Mouse (Mus musculus): ENCODE data around the gene Nprl3.
"Not testable (repeated sequence)": the region's sequence is repeated elsewhere in the genome, so short reads cannot be mapped to it uniquely, and the experiment has no call there.

The Nprl3 gene

DNA sequence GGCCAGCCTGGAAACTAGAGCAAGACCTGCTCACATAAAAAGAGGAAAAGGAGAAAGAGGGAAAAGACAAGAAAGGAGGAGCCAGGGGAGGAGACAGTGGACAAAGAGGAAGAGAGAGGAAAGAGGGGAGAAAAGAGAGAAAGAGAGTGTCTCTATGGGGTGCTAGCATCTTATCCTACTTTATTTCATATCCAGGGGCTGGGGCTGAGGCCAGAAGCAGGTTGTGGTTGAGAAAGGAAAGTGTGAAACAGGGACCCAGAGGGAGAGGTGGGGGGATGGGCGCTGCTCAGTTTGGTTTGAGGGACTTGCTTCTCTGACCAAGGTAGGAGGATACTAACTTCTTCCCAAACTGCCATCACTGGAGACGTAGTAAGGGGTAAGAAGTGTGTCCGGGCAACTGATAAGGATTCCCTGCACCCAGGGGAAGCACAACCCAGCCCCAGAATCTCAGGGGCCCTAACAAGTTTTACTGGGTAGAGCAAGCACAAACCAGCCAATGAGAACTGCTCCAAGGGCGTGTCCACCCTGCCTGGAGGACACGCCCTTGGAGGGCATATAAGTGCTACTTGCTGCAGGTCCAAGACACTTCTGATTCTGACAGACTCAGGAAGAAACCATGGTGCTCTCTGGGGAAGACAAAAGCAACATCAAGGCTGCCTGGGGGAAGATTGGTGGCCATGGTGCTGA is 15.7 kb upstream of the Nprl3 start, which contains the start of gene Hba-a1:
Gene Hba-a1, plus strand, starts transcription at position 421 of the 687 bp plus-strand sequence.
- DNase-seq, result not testable (repeated sequence)

DNA sequence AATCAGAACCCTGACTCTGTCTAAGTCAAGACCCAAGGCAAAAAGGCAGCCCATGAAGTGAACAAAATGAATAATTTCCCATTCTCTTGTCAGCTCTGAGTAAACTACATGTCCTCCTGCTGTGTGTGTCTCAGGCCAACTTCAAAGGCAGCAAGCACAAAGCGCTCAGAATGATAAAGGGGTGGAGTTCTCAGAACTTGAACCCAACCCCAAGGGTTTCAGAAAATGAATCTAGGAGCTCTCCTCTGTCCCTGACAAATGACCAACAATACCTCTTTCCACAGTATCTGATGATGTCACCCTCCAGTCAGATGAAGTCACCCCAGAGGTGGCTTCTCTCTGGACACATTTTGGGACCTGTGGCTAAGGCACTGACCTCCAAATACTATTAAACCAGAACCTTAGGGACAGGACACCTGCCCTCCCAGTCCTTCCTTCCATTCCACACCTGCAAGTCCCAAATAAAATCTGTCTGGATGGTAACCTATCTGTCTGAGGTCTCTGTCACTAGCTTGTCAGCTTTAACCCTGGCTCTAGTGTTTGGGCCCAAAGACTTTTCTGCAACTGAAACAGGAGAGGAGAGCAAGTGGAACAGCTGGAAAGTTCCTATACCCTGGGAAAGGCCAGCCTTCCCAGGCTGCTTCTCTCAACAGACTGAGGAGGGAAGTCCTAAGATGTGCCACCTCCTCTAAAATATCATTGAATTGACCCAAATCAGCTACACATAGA is 14.1 kb upstream of the Nprl3 start:
- DNase-seq, result no peak

DNA sequence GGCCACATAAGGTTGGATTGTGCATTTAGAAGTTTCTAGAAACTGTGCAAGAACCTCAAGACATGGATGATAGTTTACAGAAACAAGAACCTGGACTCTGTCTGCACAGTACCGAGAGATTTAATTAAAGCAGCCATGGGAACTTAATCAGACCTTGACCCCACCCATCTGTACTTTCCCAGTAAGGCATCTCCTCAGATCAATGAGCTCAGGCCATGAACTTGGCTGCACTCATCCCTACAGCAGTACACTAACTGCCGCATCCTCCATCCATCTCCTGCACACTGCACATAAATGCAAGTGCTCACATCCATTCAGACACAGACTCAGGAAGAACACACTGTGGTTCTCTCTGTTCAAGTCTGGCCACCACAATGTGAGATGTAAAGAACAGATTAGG is 13.1 kb upstream of the Nprl3 start:
- DNase-seq, result no peak

DNA sequence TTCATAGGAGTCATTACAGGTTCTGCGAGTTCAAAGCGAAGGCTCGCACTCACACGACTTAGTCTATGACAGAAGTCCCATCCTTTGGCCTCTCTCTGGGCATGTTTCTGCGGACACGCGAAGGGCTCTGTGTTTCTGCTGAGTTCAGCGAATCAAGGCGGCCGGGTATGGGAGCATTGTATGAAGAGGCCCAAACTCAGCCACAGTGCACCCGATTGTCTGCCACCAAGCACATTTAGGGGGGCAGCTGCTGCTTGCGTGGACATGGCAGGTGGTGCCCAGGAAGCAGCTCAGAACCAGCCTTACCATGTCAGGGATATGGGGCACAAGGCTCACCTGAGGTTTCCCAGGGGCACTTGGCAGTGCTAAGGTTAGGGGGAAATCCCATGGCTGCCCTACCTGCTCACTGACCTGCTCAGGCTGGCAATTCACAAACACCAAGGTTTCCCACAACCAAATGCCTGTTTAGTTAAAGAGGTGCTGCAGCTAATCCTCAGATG is 11.0 kb upstream of the Nprl3 start:
- DNase-seq, result no peak

DNA sequence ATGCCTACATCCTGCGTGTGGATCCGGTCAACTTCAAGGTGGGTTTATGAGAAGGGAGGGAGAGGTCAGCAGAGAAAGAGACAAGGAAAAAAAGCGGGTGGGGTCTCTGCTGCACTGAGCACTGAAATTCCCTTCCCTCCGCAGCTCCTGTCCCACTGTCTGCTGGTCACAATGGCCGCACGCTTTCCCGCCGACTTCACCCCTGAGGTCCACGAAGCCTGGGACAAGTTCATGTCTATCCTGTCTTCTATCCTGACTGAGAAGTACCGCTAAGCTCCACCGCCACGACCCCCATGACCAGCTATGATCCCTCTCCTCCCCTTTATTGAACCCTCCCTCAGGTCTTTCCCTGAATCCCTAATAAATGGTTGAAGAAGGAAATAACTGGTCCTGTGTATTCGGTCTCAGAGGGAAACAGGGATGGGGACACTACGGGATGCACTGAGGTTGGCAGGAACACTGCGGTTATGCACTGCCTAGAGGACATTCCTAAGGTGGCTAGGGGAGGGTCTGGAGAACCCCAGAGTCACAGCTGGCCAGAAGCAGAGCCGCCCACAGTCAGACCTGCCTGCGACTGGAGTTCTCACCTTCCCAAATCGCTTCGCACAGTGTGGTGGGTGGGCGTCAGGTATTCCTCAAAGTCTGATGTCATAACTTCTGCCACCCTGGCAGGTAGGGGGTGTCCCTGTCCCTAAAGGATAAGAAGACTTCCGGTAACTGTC is 10.4 kb upstream of the Nprl3 start:
- DNase-seq, result no peak

DNA sequence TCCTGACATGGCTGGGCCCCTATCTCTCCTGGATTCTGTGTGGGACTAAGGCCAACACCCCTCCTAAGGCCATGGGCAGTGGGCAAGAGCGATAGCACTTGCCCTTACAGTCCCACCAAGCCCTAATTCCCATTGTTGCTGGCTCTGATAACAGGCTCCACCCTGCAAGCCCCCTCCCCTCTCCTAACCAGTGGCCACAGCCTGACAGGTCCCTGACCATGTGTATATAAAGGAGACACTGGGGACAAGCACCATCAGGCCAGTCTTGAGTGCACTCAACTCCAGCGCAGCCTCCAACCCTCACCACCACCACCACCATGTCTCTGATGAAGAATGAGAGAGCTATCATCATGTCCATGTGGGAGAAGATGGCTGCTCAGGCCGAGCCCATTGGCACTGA is 8.8 kb upstream of the Nprl3 start, which contains the start of gene Hba-x:
Gene Hba-x, plus strand, starts transcription at position 54 of the 400 bp plus-strand sequence.
- DNase-seq, result no peak

DNA sequence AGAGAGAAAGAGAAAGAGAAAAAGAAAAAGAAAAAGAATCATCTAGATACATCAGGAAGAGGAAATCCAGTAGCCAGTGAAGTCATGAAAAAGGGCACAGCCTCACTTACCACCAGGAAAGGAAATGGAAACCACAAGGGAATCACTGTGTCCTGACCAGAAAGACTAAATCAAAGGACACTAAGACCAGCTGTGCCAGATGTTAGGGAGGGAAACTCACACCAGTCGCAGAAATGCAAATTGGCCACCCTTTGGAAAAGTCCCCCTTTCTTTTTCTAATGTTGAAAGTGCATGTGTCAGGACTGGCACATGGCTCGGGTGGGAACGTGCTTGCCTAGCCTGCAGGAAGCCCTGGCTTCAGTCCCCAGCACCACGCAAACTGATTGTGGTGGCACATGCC is 3.7 kb upstream of the Nprl3 start:
- no peak for DNase-seq

DNA sequence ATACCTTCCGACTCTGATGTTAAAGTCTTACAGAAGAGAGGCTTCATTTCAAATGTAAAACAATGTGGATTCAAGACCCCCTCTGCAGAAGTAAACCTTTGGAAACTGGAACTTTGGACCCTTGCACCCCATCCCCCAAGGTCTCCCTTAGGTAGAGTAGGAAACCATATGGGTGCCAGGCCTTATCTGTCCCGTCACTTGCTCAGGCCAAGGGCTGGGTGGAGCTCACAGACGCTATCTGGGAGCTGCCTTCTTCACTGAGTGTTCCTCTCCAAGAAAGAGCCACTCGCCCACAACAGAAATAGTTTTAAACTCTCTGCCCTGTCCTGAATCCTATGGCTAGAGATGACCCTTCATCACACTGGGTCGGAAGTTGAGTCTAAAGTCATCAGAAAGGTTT is 1.4 kb upstream of the Nprl3 start:
- DNase-seq, result no peak

DNA sequence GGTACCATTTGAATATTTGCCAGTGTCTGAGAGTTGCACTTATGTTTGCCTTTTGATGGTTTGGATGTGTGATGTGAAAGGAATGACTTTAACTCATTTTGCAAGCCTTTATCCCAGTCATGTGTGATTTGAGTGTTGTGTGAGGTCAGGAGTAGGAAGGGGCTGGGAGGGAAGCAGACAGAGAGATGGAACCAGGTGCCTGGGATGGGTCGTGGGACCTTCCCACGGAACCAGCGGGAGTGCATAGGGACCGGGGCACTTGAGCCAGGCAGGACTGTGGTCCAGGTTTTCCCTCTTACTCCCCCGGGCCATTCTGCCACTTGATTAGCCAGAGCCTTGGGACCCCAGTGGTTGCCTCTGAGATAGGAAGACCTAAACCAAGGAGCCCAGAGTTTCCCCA is 457 bp upstream of the Nprl3 start:
- DNase-seq, result peak; percentile 14

DNA sequence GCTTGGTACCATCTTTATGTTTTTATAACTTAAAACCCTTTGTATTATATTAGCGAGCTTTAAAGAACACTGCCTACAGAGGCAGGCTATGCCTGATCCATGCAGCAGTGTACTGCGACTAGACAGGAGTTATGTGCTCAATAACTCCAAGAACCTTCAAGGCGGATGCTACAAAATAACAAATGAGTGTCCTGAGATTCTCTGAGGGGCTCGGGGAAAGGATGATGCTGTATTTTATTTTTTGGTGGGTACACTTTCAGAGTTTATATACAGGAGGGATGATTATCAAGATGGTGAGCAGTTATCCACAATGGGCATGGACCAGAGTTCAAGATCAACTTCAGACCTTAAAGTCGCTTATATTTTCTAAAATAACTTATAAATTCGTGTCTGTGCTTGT is 731 bp downstream of the Nprl3 start:
- no peak for DNase-seq

DNA sequence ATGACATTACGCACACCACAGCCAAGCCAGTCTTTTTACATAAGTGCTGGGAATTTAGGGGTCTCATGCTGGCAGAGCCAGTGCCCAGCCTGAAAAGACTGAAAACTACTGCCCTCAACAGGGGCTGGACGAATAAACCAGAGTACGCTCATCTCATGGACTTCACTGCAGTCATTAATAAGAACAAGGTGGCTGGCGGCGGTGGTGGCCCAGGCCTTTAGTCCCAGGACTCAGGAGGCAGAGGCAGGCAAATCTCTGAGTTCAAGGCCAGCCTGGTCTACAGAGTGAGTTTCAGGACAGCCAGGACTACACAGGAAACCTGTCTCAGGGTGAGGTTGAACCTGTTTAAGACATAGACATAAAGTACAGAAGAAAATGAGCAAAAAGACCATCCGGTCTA is 1.3 kb downstream of the Nprl3 start:
- no peak for DNase-seq

DNA sequence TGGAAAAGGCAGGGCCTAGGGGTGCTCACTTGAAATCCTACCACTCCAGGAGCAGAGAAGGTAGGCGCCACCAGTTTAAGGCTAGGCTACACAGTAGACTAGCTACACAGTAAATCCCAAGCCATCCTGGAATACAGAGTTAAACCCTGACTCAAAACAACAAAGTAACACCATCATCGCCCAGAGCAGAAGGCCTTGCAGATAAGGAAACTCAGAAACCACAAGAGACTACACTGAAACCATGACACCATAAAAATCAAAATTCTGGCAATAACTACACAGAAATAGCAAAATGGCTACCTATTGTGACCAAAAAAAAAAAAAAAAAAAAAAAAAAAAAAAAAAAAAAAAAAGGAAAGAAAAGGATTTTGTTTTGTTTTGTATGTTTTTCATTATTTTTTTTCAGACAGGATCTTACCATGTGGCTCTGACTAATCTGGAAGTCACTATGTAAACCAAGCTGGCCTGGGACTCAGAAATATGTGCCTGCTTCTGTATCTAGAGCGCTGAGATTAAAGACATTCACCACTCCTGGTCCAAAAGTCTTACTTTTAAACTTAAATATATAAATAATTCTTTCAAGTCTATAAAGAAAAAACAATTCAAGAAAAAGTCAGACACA is 2.3 kb downstream of the Nprl3 start:
- no peak for DNase-seq

DNA sequence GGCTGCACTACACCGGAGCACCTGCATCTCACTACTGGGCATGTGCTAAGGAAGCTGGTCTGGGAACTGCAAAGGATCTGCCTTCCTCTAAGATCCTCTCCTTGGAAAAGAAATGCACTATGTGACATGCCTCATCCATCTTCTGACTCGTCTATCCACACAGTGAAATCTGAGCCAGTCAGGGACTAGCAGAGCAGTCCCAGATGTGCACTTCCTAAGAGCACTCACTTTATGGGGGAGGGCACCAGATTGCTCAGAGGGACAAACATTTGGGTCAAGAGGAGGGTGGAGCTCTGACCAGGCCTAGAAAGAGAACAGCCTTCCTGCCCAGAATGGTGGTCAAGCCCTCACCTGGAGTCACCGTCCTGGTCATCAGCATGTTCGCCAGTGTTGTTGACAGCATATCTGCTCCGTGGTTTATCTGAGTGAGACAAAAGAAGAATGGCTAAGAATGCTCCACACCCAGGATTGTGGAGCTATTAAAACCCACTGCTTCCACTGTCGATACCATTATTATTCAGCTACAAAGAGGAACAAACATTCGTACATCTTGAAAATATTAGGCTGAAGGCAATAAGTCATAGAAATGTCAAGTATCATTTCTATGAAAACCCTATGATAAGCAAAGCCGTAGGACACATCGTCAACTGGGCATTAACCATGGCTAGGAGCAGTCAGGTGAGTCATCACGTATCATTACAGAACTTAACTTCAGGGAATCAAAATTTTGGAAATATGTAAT is 4.7 kb downstream of the Nprl3 start:
- no peak for DNase-seq

DNA sequence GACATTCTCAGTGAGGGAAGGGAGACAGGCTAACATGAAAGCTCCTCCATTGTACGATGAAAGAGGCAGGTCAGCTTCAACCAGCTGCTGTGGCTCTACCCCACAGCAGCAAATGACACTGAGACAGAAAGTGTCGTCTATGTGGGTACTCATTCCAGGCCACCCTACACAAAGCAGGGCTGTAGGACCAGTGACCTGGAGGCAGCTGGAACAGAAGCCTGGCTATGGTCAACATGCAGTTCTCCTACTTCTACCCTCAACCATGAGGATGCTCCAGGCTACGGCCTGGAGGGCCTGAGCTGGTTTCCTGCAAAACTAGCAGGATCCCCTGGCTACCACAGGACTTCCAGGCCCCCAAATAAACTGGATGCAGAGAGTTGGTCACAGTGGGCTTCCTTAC is 10.9 kb downstream of the Nprl3 start:
- DNase-seq, result no peak

DNA sequence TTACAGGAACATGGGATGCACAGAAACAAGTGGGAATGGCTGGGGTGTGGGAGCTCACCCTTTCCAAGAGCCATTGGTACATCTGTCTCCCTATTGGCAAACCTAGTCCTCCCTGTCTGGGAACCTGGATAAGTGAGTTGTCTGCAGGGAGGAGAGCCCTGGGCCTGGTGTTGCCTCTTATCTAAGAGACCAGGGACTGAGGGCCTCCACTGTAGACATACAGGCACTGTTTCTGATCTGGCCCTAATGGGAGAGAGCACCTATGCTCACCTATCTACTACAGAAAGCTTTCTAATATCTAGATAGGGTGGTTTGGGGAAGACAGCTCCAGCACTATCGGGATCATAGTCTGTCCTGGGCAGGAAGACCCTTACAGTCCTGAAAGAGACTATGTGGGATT is 11.4 kb downstream of the Nprl3 start:
- DNase-seq, result no peak

DNA sequence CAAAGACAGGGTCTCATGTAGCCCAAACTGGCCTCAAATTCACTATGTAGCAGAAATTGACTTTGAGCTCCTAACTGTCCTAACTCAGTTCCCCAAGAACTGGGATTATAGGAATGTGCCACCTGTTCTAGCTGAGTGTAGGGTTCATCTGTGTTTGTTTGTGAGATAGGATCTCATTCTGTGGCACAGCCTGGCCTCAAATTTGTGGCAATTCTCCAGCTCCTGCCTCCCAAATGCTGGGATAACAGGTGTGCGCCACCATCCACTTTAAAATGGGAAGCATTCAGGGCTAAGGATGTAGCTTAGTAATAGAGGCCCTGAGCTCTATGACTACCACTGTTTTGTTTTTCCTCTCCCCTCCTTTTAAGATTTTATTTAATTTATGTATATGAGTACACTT is 14.4 kb downstream of the Nprl3 start:
- DNase-seq, result no peak

DNA sequence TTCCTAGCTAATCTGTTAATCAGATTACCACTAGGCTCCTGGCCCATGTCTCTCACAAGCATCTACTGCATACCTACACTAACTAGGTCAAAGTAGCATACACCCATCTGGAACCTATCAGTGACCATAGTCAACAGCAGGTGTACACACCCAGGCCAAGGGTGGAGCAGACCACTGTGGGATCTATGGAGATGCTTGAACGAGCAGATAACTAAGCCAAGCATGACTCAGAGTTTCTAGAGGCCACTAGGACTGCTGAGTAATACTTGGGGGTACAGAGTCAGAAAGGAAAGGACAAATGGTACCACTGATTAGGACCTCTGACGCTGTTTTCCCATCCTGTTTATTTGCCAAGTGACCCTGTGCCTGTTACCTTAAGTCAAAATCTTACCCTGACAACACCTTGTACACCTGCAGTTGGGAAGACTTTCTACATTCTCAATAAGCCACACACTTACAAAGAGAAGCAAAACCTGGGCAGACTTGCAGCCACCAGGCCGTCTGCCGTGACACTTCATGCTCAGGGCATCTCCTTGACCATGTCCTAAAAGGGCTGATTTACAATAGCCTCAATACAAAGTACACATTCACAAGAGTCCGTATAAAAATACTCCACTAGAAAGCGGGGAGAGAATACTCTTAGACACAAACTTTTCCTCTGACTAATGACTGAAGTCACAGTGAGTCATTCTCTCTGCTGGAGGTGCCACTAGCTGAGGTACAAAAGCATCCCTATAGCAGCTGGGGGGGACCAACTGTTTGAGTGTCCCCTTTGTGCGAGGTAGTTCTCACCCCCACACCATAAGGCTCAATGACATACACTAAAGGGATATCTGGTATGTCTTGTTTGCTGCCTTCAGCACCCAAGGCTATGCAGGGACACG is 16.4 kb downstream of the Nprl3 start:
- no peak for DNase-seq

DNA sequence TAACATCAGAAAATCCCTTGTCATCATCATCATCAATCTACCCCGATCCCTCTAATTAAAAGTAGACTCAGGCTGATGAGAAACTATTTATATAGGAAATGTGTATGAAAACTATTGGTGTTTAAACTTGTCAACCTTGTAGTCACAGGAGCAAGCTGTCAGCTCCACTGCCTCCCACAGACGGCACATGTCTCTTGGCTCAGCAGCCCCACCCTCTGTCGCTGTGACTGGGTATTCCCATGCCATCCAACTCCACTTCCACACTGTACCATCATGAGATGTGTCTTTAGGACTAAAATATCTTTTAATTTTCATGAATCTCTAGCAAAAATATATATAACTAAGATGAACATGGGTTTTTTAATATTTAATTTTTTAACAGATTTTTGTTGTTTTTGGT is 19.2 kb downstream of the Nprl3 start:
- no peak for DNase-seq

DNA sequence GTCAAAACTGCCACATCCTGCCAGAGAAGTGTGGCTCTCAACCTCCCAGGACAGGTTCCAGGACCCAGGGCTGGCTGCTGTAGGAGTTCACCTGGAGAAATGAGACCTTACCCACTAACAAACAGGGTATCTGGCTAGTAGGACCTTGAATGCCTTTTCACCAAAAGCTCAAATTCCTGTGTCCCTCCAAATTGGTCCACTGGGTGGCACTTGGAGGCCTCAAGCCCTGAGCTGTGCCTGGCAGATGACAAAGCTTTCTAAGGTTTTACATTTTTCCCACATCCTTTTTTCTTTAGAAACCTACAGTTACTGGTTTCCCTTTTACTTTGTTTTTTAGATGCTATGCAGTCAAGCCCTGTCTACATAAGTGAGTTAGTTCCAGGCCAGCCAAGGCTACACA is 20.4 kb downstream of the Nprl3 start:
- no peak for DNase-seq

DNA sequence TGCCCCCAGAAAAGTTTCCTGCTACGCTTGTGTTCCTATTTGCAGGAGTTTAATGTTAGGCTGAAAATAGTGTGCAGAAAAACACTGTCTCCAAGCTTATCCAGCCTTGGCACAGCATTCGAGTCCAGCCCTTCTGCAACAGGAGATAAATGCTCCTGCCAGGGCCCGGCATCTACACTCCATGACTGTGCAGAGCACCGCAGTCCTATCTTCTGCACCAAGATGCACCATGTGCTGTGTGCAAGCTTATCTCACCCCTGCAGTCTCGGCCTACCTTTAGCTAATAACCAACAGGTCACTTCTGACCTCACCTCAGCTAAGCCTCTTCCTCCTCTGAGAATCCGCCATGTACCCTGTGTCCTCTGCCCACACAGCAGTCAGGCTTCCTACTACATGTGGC is 21.9 kb downstream of the Nprl3 start:
- no peak for DNase-seq

DNA sequence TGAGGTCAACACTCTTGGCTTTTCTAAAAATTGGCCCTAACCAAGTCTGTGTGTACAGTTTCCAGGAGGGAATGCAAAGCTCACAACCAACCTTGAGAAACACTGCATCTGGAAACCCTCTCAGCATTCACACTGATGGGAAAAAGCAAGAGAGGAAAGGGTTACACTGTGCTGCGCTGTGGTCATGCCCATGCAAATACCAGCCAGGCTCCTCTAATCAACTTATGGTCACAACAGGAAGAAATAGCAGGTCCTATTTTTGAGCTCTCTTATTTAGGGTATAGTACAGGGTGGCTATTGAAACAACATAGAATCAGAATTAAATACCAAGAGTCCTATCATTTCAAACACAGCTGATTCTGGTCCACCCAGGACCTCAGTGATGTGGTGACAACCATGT is 22.9 kb downstream of the Nprl3 start:
- DNase-seq, result no peak

DNA sequence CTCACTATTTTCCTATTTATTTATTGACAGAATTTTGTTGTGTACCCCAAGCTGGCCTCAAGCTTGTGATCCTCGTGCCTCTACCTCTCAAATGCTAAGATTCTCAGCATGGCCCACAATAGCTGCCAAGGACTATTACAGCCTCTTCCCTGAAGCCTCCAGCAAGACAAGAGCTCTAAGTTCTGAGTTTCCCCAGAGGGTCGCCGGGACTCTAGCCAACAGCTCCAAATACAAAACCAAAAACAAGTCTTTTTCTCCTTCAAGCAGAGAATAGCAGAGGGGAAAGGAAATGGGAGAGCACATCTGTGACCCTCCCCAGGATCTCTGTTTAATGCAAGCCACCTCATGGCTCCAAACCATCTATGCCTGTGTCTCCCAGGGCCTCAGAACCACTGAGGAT is 23.4 kb downstream of the Nprl3 start:
- DNase-seq, result peak; percentile 70

Data from kidney, postnatal 10 days (tissue).